Mouse (Mus musculus) hindlimb bud, embryonic 11.5 days (tissue): Measurements from ENCODE around the gene Nsl1.

Experiments
- DNase-seq: peaks from one replicate; pipeline ENCODE4 v3.0.0-alpha.2; 2012; ENCODE audit warnings: low read depth, low spot score; ENCODE audit errors: extremely low spot score

Gene Nsl1

GRCm38 (mm10) chr1:191053555-191053954 is 9.3 kb upstream of the Nsl1 start:
- no peak for DNase-seq

- no peak for DNase-seq
Observed at GRCm38 (mm10) chr1:191054870-191055532, 7.8 kb upstream of the Nsl1 start.

GRCm38 (mm10) chr1:191055533-191055873 is 7.3 kb upstream of the Nsl1 start:
- DNase-seq = no peak

- DNase-seq = no peak
Observed at GRCm38 (mm10) chr1:191057461-191057860, 5.4 kb upstream of the Nsl1 start.

- no peak for DNase-seq
Observed at GRCm38 (mm10) chr1:191062241-191062780, 501 bp upstream of the Nsl1 start.

- no peak for DNase-seq
Observed at GRCm38 (mm10) chr1:191063700-191064099, 888 bp downstream of the Nsl1 start.

GRCm38 (mm10) chr1:191064535-191064934 is 1.7 kb downstream of the Nsl1 start:
- no peak for DNase-seq

GRCm38 (mm10) chr1:191065188-191065587 is 2.4 kb downstream of the Nsl1 start:
- DNase-seq = no peak

GRCm38 (mm10) chr1:191068377-191068776 is 5.6 kb downstream of the Nsl1 start:
- DNase-seq = no peak

- DNase-seq = no peak
Observed at GRCm38 (mm10) chr1:191070259-191070658, 7.4 kb downstream of the Nsl1 start.

- no peak for DNase-seq
Observed at GRCm38 (mm10) chr1:191071613-191072012, 8.8 kb downstream of the Nsl1 start.

- DNase-seq = no peak
Observed at GRCm38 (mm10) chr1:191072329-191072913, 9.6 kb downstream of the Nsl1 start.

- DNase-seq = no peak
Observed at GRCm38 (mm10) chr1:191073001-191073400, 10.2 kb downstream of the Nsl1 start.

- no peak for DNase-seq
Observed at GRCm38 (mm10) chr1:191073486-191073885, 10.7 kb downstream of the Nsl1 start.

- no peak for DNase-seq
Observed at GRCm38 (mm10) chr1:191075199-191075883, 12.5 kb downstream of the Nsl1 start.

- no peak for DNase-seq
Observed at GRCm38 (mm10) chr1:191083230-191083629, 20.4 kb downstream of the Nsl1 start.

GRCm38 (mm10) chr1:191084951-191085559 is 22.2 kb downstream of the Nsl1 start:
- peak; percentile 39 for DNase-seq

- DNase-seq = no peak
Observed at GRCm38 (mm10) chr1:191085597-191085996, 22.8 kb downstream of the Nsl1 start.

GRCm38 (mm10) chr1:191086304-191086878 is 23.6 kb downstream of the Nsl1 start:
- no peak for DNase-seq

GRCm38 (mm10) chr1:191086960-191087359 is 24.1 kb downstream of the Nsl1 start:
- no peak for DNase-seq

GRCm38 (mm10) chr1:191087955-191088354 is 25.1 kb downstream of the Nsl1 start:
- DNase-seq = no peak
